Mouse (Mus musculus) cerebellum, adult 2 months (tissue): ENCODE measurements around the gene Epha2.

Experiments used
- CTCF ChIP-seq: fragments of 200-500 bp; IDR thresholded peaks from 2 replicates; pipeline ENCODE4 v1.5.1; 2011; ENCODE audit warnings: low read depth, mild to moderate bottlenecking, control low read depth, low read length, moderate library complexity, borderline replicate concordance; ENCODE audit not compliant: insufficient read depth
- POLR2A ChIP-seq: fragments of 200-500 bp; IDR thresholded peaks from 2 replicates; pipeline ENCODE4 v1.6.1; 2011; ENCODE audit warnings: low read length, control low read depth, borderline replicate concordance; ENCODE audit not compliant: insufficient read depth

- TF ChIP-seq POLR2A: no peak
- TF ChIP-seq CTCF: no peak
Measured at GRCm38 (mm10) chr4:141288152-141288551, 12.9 kb upstream of the Epha2 start.
